Mouse (Mus musculus) embryonic facial prominence, embryonic 10.5 days (tissue): ENCODE results near the gene Lenep. TPM values are rescaled to one million over a fixed set of nuclear protein-coding genes. Genes with fewer than 3 reads are reported as not detected.

Source experiments
- DNase-seq: peaks from one replicate; pipeline ENCODE4 v3.0.0-alpha.2; 2017; ENCODE audit warnings: low spot score
- H3K27ac ChIP-seq: fragments of 300-500 bp; sonication (generic); replicated peaks from 2 replicates; pipeline ENCODE4 v1.5.1; 2016; ENCODE audit warnings: mild to moderate bottlenecking
- H3K27me3 ChIP-seq: fragments of 300-500 bp; sonication (generic); replicated peaks from 2 replicates; pipeline ENCODE4 v1.6.1; 2016; ENCODE audit warnings: low read depth, mild to moderate bottlenecking; ENCODE audit not compliant: poor library complexity, severe bottlenecking
- H3K36me3 ChIP-seq: fragments of 300-500 bp; sonication (generic); replicated peaks from 2 replicates; pipeline ENCODE4 v1.6.1; 2016; ENCODE audit warnings: mild to moderate bottlenecking, moderate library complexity
- H3K4me1 ChIP-seq: fragments of 300-500 bp; sonication (generic); 2 replicates; pipeline ENCODE4 v1.6.1; 2016
- H3K4me3 ChIP-seq: fragments of 300-500 bp; sonication (generic); 2 replicates; pipeline ENCODE4 v1.5.1; 2016; ENCODE audit warnings: mild to moderate bottlenecking, moderate library complexity
- H3K9me3 ChIP-seq: fragments of 300-500 bp; sonication (generic); 2 replicates; pipeline ENCODE4 v1.6.1; 2016; ENCODE audit warnings: mild to moderate bottlenecking
- WGBS: fragments of 180-500 bp; shearing (Covaris S2); methylation state at CpG from one replicate; pipeline ENCODE4 v1.1.7; 2016; 5-methylcytosine and 5-hydroxymethylcytosine counted together
- polyA plus RNA-seq: library from polyadenylated mRNA; unstranded; fragments of >200 nt; fragmentation: Nextera tagmentation; extraction: Ambion mirVana; gene quantifications from 2 replicates; pipeline ENCODE4 v1.2.1, GENCODE M21; 2016

The Lenep gene
- polyA plus RNA-seq, 1 experiment from 2014 or later, result not detected

DNA sequence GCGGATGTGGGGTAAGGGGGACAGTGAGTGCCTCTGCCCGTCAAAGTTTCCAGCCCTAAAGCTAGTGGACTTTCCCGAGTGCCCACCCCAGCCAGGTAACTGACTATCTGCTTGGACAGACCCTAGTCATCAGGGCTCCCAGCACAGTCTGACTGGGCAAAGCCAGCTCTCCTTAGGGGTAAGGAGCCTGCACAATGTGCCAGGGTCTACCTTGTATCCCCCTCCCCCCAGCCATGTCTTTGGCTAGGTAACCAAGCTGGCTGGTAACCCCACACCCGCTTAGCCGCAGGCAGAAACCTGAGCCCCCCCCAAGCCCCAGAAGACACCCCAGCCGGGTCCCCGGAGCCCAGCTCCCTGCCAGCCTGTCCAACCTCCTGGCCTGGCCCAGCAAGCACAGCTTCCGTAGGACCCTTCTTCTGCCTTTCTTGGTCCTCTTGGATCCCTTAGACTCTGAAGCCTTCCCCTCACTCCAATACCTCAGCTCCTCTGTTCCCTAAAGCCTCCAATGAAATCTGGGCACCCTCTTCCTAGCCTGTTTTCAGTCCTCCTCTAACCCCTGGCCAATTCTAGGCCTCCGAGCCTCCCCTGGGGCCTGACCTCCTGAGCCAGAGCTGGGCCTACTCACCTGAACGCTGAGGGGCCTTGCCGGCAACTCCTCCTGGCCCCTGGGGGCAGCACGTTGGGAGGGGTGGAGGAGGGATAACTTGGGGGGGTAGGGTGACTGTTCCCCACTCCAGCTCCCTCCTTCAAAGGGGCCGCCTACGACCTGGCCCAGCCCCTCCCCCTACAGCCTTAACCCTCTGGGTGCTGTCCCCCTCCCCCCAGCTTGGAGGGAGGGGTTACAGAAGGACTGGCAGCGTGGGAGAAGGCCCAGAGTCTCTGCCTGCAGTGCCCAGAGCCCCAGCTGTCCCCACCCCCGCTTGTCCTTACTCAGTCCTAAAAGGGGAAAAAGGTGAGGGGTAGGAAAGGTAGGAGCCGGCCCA lies 15.9 kb downstream of the Lenep start:
- H3K27me3 ChIP-seq, result peaks cover 58% of the 10 kb centered on the region
- no peaks in the 10 kb centered on the region for H3K9me3 ChIP-seq
- no peak for DNase-seq
- H3K4me1 ChIP-seq, result peaks cover 70% of the 10 kb centered on the region
- WGBS, result 44% methylated on average over 17 of the region's 17 CpGs
- H3K36me3 ChIP-seq, result no peaks in the 10 kb centered on the region
- H3K27ac ChIP-seq, result peak overlapping the region; percentile 63
- no peak overlapping the region for H3K4me3 ChIP-seq

GRCm38 (mm10) chr3:89385451-89385850 lies 17.1 kb downstream of the Lenep start:
- H3K36me3 ChIP-seq, result peaks cover 8% of the 10 kb centered on the region
- no peak overlapping the region for H3K4me3 ChIP-seq
- WGBS, result 40% methylated on average over 11 of the region's 11 CpGs
- no peak for DNase-seq
- H3K27ac ChIP-seq, result peak overlapping the region; percentile 57; the same call in 1 of the 2 replicates
- H3K27me3 ChIP-seq, result peaks cover 45% of the 10 kb centered on the region
- H3K9me3 ChIP-seq, result no peaks in the 10 kb centered on the region
- peaks cover 57% of the 10 kb centered on the region for H3K4me1 ChIP-seq

DNA sequence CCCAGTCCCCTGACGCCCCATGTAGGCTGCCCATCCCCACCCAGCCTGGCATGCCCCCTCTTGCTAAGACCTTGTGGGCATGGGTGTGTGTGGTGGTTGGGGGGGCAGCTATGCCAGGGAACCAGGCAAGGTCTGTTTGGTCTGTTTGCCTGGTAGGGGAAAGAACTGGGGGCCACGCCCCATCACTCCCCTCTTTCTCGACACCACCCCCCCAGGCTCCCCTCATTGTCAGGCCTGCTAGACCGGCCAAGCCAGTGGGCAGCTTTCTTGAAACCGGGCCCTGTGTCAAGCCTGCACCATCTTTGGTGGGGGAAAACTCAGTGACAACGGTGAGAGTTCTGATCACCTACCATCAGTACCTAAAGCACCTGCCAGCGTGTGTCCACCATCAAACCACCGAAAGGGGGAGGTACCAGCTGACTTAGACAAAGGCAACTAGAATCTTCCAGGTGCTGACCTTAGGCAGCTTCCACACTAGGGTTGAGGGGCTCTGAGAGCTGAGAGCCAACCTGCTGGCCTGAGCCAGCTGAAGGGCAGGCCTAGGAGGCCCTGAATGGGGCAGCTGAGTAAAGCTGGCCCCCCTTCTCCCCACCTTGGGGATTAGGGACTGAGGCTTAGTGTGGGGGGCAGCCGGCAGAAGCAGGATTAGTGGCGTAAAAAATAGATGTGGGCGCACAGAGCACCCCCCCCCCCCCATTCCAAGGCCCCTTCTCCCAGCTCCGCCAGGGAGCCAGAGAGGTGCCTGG lies 18.1 kb downstream of the Lenep start:
- H3K36me3 ChIP-seq, result peaks cover 16% of the 10 kb centered on the region
- WGBS, result 59% methylated on average over 12 of the region's 12 CpGs
- peak overlapping the region; percentile 20 for H3K27ac ChIP-seq
- no peak for DNase-seq
- no peak overlapping the region for H3K4me3 ChIP-seq
- H3K9me3 ChIP-seq, result no peaks in the 10 kb centered on the region
- peaks cover 36% of the 10 kb centered on the region for H3K27me3 ChIP-seq
- H3K4me1 ChIP-seq, result peaks cover 53% of the 10 kb centered on the region

DNA sequence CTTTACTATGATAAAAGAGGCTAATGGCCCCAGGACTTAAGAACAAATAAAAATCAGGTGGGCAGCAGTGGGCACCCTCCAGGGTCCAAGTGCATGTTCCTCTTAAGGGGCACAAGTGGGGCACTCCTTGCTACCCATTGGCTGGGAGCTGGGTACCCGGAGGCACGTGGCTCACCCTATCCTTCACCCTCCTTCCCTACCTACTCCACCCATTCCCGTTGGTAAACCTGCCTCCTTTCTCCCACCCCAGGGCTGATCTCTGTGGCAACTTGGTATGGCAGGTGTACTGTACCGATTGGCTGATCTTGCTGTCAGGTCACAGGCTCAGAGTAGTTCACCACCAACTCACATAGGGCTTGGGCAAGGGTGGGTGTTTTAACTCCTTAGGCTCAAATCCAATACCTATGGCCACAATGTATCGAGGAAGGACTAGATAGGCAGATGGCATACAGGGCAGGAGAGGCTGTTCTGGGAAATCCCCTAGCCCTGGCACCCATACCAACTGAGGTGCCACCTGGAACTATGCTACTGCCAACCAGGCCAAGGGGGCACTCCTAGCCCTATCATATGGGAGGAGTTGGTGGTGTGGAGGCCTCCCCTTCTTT lies 18.8 kb downstream of the Lenep start:
- Histone ChIP-seq H3K4me3 (no peak overlapping the region), H3K9me3 (no peaks in the 10 kb centered on the region), H3K27ac (no peak overlapping the region), H3K36me3 (peaks cover 18% of the 10 kb centered on the region), H3K4me1 (peaks cover 55% of the 10 kb centered on the region), H3K27me3 (peaks cover 36% of the 10 kb centered on the region)
- DNase-seq, result no peak
- 79% methylated on average over 5 of the region's 5 CpGs for WGBS

DNA sequence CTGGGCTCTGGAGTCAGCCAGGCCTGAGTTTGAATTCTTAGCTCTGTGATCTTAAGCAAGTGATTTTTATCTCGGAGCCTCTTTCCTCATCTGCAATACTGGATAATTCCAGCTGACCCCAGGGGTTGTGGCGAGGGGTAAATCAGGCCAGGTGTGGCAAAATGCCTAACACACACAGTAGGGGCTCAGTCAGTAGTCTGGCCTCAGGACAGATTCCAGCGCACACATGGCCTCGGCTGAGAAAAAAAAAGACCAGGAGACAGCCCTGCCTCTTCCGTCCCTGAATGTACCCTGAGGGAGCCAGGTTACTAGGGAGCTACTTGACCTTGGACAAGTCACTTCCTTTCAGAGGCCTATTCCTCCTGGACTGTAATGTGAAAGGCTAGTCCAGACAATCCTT lies 19.6 kb downstream of the Lenep start:
- H3K36me3 ChIP-seq, result peaks cover 18% of the 10 kb centered on the region
- peaks cover 36% of the 10 kb centered on the region for H3K27me3 ChIP-seq
- H3K4me3 ChIP-seq, result no peak overlapping the region
- no peak overlapping the region for H3K27ac ChIP-seq
- no peak for DNase-seq
- WGBS, result 63% methylated on average over 5 of the region's 5 CpGs
- H3K4me1 ChIP-seq, result peaks cover 56% of the 10 kb centered on the region
- no peaks in the 10 kb centered on the region for H3K9me3 ChIP-seq

GRCm38 (mm10) chr3:89382033-89382882 lies 20.3 kb downstream of the Lenep start:
- no peak for DNase-seq
- Histone ChIP-seq H3K27ac (no peak overlapping the region), H3K9me3 (no peaks in the 10 kb centered on the region), H3K4me1 (peaks cover 54% of the 10 kb centered on the region), H3K27me3 (peaks cover 31% of the 10 kb centered on the region), H3K36me3 (peaks cover 18% of the 10 kb centered on the region), H3K4me3 (no peak overlapping the region)
- 84% methylated on average over 9 of the region's 9 CpGs for WGBS

GRCm38 (mm10) chr3:89381233-89381632 lies 21.4 kb downstream of the Lenep start:
- 85% methylated on average over 11 of the region's 11 CpGs for WGBS
- DNase-seq, result no peak

GRCm38 (mm10) chr3:89380711-89381110 lies 21.9 kb downstream of the Lenep start:
- peaks cover 15% of the 10 kb centered on the region for H3K27me3 ChIP-seq
- H3K9me3 ChIP-seq, result no peaks in the 10 kb centered on the region
- DNase-seq, result no peak
- WGBS, result 93% methylated on average over 18 of the region's 18 CpGs
- H3K4me1 ChIP-seq, result peaks cover 40% of the 10 kb centered on the region
- H3K36me3 ChIP-seq, result peaks cover 18% of the 10 kb centered on the region
- no peak overlapping the region for H3K4me3 ChIP-seq
- no peak overlapping the region for H3K27ac ChIP-seq

More at GRCm38 (mm10) chr3:89381233-89381632, 21.4 kb downstream of the Lenep start:
- Histone ChIP-seq H3K36me3 (peaks cover 18% of the 10 kb centered on the region), H3K27me3 (peaks cover 20% of the 10 kb centered on the region), H3K27ac (no peak overlapping the region), H3K9me3 (no peaks in the 10 kb centered on the region), H3K4me1 (peaks cover 44% of the 10 kb centered on the region), H3K4me3 (no peak overlapping the region)

DNA sequence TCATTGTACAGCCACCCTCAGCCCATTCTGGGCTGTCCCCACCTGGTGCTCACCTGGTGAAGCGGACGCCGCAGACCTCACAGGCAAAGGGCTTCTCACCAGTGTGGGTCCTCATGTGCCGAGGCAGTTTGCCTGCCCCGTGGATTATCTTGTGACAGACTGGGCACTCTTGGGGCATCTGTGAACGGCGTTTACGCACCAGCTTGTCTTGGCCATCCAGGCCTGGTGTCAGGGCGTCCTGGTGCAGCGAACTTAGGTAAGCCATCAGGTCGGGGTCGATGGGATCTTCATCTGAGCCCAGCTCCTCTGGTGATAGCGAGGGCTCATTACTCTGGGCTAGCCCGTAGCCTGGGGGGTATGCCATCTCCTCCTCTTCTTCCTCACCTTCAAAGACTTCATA lies 22.3 kb downstream of the Lenep start:
- Histone ChIP-seq H3K4me1 (peaks cover 36% of the 10 kb centered on the region), H3K36me3 (peaks cover 18% of the 10 kb centered on the region), H3K27me3 (peaks cover 11% of the 10 kb centered on the region), H3K9me3 (no peaks in the 10 kb centered on the region), H3K4me3 (no peak overlapping the region), H3K27ac (no peak overlapping the region)
- no peak for DNase-seq
- WGBS, result 93% methylated on average over 14 of the region's 14 CpGs

GRCm38 (mm10) chr3:89379388-89380131 lies 23.0 kb downstream of the Lenep start:
- Histone ChIP-seq H3K4me3 (peak overlapping the region; percentile 74; the same call in 1 of the 2 replicates), H3K9me3 (no peaks in the 10 kb centered on the region), H3K36me3 (peaks cover 18% of the 10 kb centered on the region), H3K4me1 (peaks cover 28% of the 10 kb centered on the region), H3K27me3 (0 out of 2 replicates have a peak, but pooled peaks cover 4% of the 10 kb centered on the region), H3K27ac (no peak overlapping the region)
- WGBS, result 87% methylated on average over 31 of the region's 31 CpGs
- no peak for DNase-seq

GRCm38 (mm10) chr3:89378394-89379067 lies 24.1 kb downstream of the Lenep start:
- Histone ChIP-seq H3K9me3 (no peaks in the 10 kb centered on the region), H3K4me1 (peaks cover 26% of the 10 kb centered on the region), H3K36me3 (peaks cover 18% of the 10 kb centered on the region), H3K4me3 (peak overlapping the region; percentile 74), H3K27ac (peak overlapping the region; percentile 92), H3K27me3 (0 out of 2 replicates have a peak, but pooled peaks cover 3% of the 10 kb centered on the region)
- under 1% methylated on average over 29 of the region's 29 CpGs for WGBS
- DNase-seq, result peak; percentile 91
